Mouse (Mus musculus) small intestine, adult 10 weeks (tissue): ENCODE results near the gene Bmpr1a. TPM values are rescaled to one million over a fixed set of nuclear protein-coding genes. Genes with fewer than 3 reads are reported as not detected.

ENCODE experiments used
- polyA plus RNA-seq: library from polyadenylated mRNA; stranded (reverse); fragments of 350-450 nt; fragmentation: Illumina TruSeq; extraction: RNeasy Lipid Tissue Mini Kit (QIAGEN cat#74804); gene quantifications from one replicate; pipeline ENCODE4 v1.2.3, GENCODE M21; 2014; ENCODE audit warnings: low replicate concordance

Gene Bmpr1a
- polyA plus RNA-seq, result 137 TPM

GRCm38 (mm10) chr14:34503325-34503647 lies at the start of gene Bmpr1a:
Bmpr1a (minus strand) TSS chr14:34503341.

DNA sequence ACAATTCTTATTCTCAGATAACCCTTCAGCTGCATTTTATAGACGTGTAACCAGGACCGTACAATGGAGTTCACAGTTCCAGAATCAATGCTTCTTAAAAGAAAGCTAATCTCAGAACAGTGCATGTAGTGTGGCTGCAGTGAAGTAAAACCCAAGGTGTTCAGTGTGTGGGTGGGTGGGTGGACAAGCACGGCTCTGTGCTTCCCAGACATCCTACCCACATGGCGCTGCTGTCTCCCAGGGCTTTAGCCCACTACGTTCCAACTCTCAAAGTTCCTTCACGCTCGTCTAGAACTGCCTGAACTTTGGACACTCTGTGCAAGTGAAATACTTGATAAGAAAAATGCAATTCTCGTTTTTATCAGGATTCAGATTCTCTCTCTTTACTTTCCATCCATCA lies 19.6 kb upstream of the Bmpr1a start, which contains the start of gene 9230112D13Rik:
Gene 9230112D13Rik, minus strand, starts transcription at position 101 of the 400 bp plus-strand sequence.

GRCm38 (mm10) chr14:34375415-34375904 lies 127.7 kb downstream of the Bmpr1a start, which contains the start of gene Mmrn2:
Mmrn2 (plus strand) TSS chr14:34375465.

GRCm38 (mm10) chr14:34374577-34374976 lies 128.6 kb downstream of the Bmpr1a start, which contains the start of gene Sncg:
Sncg (minus strand) TSS chr14:34374789.

Other genes starting within 250 kb of the Bmpr1a start
- 5.9 TPM for gene Shld2, start 192.8 kb downstream of the Bmpr1a start, polyA plus RNA-seq
- gene Glud1, start 192.6 kb downstream of the Bmpr1a start, polyA plus RNA-seq, result 339 TPM
- not detected for gene Fam25c, start 147.9 kb downstream of the Bmpr1a start, polyA plus RNA-seq
- gene Sncg, start 128.6 kb downstream of the Bmpr1a start, polyA plus RNA-seq, result not detected
- 2.5 TPM for gene Mmrn2, start 127.9 kb downstream of the Bmpr1a start, polyA plus RNA-seq
- gene 9230112D13Rik, start 19.5 kb upstream of the Bmpr1a start, polyA plus RNA-seq, result not detected
- 53.5 TPM for gene Ldb3, start 85.3 kb upstream of the Bmpr1a start, polyA plus RNA-seq
- not detected for gene Opn4, start 96.8 kb upstream of the Bmpr1a start, polyA plus RNA-seq
- 148 TPM for gene Wapl, start 170.6 kb upstream of the Bmpr1a start, polyA plus RNA-seq